Mouse (Mus musculus): ENCODE measurements at regions not wholly inside any gene's neighbourhood (a gene's known extent, or its start where the extent isn't known, plus 50 kb on each side); places are given as distances from the start of the nearest gene placed in this dataset.

DNA sequence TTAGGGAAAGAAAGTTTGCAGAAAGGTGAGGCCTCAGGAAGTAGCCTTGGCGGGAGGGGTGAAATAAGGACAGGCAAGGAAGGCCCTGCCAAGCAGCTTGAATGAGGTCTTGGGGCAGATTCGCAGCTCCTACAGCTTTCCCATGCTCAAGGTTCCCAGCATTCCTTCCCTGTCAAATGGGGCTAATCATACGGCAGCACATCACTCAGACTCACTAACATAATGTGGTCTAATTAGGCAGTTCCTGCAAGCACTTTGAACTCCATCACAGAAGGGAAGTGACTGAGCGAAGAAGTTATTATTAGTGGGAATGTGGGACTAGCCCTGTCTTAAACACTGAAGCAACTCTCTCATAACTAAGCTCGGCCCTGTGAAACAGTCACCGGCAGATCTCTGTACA, 87.1 kb upstream of the Gm10260 start:
- DNase-seq (ENCODE audit: low read depth, low spot score), result no peak

GRCm38 (mm10) chr13:97845148-97845547, 84.7 kb upstream of the Gm10260 start:
- peak; percentile 57 for DNase-seq (ENCODE audit: low read depth, low spot score)

DNA sequence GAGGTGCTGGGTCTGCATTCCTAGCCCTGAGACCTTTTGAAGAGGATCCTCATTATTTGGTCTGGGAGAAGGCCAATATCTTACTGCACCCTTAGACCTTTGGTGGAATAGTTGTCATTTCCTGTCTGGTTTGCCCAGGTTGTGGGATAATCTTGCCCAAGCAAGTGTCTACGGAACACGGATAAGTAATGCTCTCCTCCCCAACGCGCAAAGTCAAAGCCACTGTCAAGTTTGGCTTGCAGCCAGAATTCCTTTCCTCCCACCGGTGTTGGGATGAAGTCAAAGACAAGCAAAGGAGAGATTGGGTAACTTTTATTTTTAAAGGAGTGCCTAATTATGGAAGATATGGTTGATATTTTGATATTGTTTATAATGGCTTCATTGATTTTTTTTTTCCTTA, 82.4 kb upstream of the Gm10260 start:
- DNase-seq (ENCODE audit: low read depth, low spot score), result peak; percentile 31

DNA sequence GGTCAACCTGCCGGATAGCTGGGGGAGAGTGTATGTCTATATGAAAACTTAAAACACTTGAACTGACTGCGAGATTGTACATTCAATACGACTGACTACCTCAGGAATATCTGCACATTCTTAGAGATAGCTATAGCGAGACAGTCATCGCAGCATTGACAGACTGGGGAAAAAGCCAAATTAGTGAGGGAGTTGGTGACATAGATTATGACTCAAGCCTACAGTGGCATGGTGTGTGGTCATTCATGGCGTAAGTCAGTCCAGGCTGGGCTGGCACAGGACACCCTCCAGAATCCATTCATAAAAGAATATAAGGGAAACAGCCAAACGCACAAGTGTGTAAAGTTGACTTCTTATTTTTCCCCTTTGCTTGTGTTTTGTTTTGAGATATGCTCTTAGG, 81.1 kb upstream of the Gm10260 start:
- DNase-seq (ENCODE audit: low read depth, low spot score), result no peak

DNA sequence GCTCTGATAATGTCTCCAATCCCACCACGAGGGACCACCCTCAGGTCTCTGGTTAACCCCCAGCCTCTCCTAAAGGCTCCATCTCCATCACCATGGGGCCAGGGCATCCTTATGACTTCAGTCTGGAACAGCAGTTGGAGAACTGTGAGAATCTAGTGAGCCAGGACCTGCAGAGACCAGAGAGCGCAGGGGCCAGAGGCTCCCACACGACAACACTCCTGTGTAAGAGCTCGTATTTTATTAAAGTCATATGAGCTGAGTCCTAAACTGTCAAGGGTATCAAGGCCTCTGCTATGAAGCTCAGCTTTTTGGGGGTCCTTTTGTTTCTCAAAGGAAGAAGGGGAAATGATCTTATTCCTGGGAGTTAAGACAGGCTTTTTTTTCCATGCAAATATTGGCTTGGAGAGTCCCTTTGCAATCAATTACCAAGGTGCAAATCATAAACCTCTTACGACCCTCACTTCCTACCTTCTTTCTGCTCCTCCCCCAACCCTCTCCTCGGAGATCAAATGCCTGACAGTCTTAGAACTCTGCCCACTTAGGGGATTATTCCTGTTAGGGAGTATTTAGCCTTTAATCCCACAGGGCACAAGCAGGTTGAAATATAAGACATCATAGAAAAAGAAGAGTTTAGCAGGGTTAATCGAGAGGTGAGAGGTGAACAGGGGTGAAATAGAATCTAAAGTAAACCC, 79.3 kb upstream of the Gm10260 start:
- no peak for DNase-seq (ENCODE audit: low read depth, low spot score)

DNA sequence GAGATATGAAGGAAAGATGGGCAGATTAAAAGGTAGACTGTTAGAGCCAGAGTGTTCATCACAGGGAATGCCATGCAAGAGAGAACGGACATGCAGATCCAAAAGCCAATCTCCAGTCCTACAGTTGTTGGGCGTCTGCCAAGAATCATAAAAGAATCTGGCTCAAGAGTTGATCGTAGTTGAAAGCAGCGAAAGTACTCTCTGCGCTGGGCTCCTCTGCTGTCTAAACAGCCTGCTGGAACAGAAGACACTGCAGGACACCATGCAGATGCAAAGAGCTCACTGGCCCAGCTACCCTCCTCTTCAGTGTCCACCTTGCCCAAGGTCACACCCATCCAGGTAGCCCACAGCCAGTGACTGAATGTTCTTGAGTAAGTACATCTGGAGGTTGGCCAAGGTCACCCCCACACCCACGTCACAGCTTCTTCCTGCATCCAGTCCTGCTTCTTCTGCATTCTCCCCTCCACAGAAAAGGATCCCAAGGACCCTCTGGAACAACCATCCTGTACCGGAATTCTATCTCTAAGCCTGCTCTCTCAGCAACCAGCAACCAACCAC, 77.1 kb upstream of the Gm10260 start:
- DNase-seq (ENCODE audit: low read depth, low spot score), result peak; percentile 54

GRCm38 (mm10) chr13:97832448-97832847, 72.0 kb upstream of the Gm10260 start:
- DNase-seq (ENCODE audit: low read depth, low spot score), result peak; percentile 20

DNA sequence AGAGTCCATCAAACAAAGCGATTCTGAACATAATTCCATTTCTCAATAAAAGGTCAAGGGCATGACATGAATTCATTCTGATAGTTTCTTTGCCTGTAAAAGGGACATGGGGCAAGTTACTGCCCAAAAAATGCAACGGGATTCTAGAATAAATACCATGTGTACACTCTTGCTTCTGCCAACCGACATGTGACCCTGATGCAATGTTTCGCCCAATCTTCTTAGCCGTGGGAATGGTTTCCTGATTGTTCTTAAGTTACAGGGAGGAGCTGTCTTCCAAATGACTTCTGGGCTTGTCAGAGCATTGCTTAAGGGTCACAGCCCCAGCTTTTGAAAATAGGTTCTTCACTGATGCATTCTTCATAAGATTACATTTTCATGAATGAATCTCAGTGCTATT, 71.4 kb upstream of the Gm10260 start:
- no peak for DNase-seq (ENCODE audit: low read depth, low spot score)

DNA sequence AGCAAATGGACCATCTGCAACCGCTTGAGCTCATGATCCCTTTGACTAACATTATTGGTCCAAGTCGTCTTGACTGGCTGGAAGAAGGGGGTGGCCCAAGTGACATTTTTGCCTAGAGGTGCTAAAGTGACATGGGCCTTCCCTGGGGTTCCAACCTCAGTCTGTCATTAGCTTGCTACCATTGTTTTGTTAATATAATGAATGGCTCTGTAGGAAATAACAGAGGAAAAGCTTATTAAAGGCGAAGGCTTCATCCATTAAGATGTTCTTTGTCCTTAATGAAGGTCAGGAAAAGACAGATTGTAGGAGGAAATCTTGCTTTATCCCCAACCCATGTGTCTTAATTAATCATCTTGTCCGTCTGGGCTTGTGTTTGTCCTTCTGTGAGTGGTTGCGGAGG, 69.1 kb upstream of the Gm10260 start:
- no peak for DNase-seq (ENCODE audit: low read depth, low spot score)

DNA sequence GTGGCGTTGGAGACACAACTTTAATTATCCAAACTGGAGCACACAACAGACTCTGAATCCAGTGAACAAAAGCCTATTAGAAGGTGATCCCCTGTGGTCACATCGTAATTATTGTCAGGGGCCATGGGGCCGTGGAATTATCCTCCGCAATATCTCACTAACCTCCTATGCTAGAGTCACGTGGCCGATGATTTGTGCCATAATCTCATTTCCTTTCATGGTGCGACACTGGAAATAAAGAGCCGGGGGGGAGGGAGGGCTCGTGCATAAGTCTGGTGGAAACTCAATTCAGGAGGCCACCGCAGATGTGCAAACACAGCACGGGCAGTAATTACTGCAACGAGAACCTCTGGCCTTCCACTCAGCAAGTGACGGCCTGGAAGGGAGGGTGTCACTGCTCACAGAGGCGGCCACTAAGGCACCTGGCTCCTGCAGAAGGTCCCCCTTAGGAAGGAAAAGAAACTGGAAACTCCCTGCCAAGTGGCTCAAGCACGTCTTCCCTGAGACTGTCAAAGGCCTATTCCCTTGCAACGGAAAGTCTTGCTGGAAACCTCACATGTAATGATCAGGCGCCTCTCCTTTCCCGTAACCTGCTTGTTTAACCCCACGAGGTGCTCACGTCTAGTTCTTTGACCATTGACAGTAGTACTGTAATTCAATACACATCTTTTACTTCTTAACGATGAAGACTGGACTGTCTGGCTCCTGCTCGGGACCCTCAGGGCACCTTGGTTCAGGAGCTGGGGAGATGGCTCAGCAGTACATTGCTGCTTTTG, 65.6 kb upstream of the Gm10260 start:
- DNase-seq (ENCODE audit: low read depth, low spot score), result no peak

DNA sequence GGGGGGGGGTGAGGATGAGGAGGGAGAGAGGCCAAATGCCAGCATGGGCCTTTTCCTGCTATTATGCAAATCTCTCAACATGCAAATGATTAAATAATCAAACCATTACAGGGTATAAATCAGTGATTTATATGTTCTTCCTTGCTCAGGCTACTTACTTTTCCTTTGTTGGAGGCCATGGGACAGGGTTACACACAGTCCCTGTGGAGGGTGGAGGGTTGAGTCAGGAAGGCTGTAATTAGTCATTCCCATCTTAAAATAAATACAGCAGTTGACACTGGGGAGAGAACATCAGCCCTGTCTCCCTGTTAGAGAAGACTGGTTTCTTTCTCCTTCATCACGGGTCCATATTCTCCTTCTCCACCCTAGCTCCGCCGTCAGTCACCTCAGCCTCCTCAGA, 64.9 kb upstream of the Gm10260 start:
- DNase-seq (ENCODE audit: low read depth, low spot score), result peak; percentile 31

DNA sequence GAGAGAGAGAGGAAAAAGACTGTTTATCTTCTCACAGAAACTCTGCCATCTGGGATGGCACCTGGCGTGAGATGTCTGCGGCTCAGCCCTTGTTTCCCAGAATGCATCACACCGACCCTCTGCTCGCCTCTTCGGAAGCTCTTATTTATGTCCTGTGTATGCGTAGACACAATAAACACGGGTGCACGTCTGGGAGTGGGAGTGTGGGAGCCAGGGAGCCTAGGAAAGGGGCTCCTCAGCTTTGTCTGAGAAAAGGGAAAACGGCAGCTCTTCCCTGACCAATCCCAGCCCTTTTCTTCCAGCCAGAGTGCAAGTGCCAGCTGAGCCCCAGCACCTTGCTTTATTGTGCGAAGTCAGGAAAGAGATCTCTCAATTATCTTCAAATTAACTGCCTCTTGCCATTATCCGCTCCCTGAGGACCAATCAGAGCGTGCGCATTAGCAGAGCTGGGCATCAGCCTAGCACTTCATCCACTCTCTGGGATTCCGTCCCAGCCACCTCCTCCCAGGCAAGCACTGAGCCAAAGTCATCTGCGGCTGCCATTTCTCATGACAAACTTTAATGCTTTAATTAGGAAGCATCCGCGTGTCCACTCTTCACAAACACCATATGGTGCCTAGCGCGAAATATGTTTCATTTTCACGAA, 63.8 kb upstream of the Gm10260 start:
- peak; percentile 82 for DNase-seq (ENCODE audit: low read depth, low spot score)

GRCm38 (mm10) chr13:97821630-97822029, 61.2 kb upstream of the Gm10260 start:
- DNase-seq (ENCODE audit: low read depth, low spot score), result no peak

GRCm38 (mm10) chr13:97821011-97821410, 60.6 kb upstream of the Gm10260 start:
- no peak for DNase-seq (ENCODE audit: low read depth, low spot score)

DNA sequence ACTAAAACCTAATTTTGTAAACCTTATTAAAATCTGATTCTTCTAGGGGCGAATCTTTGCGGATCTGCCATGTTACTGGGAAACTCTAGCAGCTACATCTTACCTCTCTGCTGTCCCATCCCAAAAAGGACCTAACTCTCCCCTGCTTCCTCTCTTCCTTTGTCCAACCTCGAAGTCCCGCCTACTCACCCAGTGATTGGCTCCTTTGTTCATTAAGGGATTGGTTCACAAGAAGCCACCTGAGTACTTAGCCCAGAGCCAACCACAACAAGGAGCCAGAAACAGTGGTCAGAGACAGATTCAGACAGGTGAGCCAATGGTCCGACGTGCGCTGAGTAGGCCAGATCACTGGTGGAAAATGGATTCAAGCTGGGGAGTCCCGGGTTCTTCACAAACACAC, 60.0 kb upstream of the Gm10260 start:
- DNase-seq (ENCODE audit: low read depth, low spot score), result no peak

DNA sequence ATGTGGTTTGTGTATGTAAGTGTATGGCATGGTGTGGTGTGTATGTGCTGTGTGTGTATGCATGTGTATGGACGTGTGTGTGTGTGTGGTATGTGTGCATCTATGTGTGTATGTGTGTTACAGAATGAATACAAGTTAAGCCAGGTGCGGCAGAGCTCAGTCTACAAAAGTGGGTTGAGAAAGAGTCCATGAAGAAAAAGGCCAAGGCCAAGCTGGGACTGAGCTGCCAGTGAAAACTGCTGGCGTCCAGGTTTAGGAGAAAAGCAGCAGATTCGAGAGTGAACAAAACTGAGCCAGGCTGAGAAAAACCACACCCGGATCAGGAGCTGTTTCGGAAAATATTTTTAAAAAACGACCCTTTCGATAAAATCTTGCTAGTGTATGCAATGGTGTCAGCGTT, 58.6 kb upstream of the Gm10260 start:
- no peak for DNase-seq (ENCODE audit: low read depth, low spot score)

DNA sequence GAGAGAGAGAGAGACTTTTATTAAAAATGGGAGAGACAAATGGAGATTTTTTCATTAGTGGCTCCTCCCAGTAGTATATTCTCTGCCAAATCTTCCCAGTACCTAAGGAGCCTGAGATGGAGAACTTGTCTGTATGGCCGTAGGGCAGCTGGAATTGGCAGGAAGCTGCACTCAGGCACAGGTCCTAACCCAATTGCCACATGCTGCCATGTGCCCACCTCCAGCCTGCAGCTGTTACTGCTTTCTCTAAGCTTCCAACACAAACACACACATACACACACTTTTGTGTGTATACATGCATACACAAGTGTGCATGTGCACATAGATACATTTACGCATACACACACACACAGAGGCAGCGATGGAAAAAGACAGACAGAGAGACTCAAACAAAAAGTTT, 56.5 kb upstream of the Gm10260 start:
- DNase-seq (ENCODE audit: low read depth, low spot score), result no peak
